Mouse (Mus musculus): ENCODE measurements around the gene Ptchd1. TPM values are rescaled to one million over a fixed set of nuclear protein-coding genes. Genes with fewer than 3 reads are reported as not detected.

The Ptchd1 gene
- polyA plus RNA-seq, 1 experiment, result 0.22 TPM

DNA sequence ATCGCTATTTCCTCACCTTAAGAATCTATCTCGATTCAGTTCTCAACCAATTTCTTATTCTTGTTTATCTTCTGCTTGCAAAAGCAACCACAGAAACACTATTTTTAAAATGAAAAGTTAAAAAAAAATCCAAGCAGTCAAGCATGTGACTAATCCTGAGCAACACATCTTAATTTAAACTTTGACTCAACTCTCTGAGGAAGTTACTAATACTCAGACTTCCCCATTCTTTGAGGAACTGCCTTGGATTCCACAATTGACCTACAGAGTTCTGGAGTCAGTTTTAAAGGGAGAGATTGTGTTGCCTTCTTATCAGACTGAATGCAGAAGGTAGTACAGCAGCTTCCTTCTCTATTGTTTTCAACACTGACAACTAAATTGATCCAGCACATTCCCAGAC, 39.0 kb downstream of the Ptchd1 start:
- DNase-seq, result peak; percentile 1
- WGBS, result 71% methylated on average over 2 of the region's 2 CpGs

DNA sequence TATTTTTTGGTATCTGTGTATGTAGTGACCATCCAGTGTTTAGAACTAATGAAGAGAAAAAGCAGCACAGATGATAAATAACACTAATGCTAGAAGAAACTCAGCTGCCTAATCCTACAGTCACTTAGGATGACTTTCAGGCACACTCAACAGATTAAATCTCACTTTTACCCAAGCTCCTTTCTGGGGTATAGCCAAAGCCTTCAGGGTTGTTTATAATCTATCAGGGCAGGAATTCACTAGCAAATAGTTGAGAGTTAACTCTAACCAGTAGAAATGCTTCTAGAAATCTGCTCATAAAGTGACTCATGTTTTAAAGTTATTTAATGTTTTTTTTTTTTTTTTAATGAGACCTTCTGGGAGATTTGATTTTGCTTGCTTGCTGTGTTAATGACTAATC, 43.8 kb downstream of the Ptchd1 start:
- no peak for TF ChIP-seq POLR2A (IDR thresholded peaks at IDR 0.05; ENCODE audit: low read depth, low read length)
- no peak for TF ChIP-seq CTCF (conservative IDR thresholded peaks at IDR 0.05; ENCODE audit: insufficient read depth, insufficient read length, low read depth, low read length)
- no peak overlapping the region for H3K4me3 ChIP-seq (ENCODE audit: insufficient read depth, low read depth, low read length)
- H3K27ac ChIP-seq (ENCODE audit: insufficient read depth, low read depth, low read length), result no peak overlapping the region
- no peaks in the 10 kb centered on the region for H3K4me1 ChIP-seq (ENCODE audit: control insufficient read depth, insufficient read depth, low read length)
- no peaks in the 10 kb centered on the region for H3K36me3 ChIP-seq (ENCODE audit: control insufficient read depth, insufficient read depth, low read length)
- no peaks in the 10 kb centered on the region for H3K27me3 ChIP-seq (replicated peaks; ENCODE audit: control insufficient read depth, insufficient read depth, low read length)
- no peak for DNase-seq

More for the DNA sequence above, 39.0 kb downstream of the Ptchd1 start:
- no peak overlapping the region for H3K27ac ChIP-seq (ENCODE audit: insufficient read depth, low read depth, low read length)
- H3K4me3 ChIP-seq (ENCODE audit: insufficient read depth, low read depth, low read length), result no peak overlapping the region
- H3K27me3 ChIP-seq (replicated peaks; ENCODE audit: control insufficient read depth, insufficient read depth, low read length), result no peaks in the 10 kb centered on the region
- TF ChIP-seq POLR2A (IDR thresholded peaks at IDR 0.05; ENCODE audit: low read depth, low read length), result no peak
- TF ChIP-seq CTCF (conservative IDR thresholded peaks at IDR 0.05; ENCODE audit: insufficient read depth, insufficient read length, low read depth, low read length), result no peak
- no peaks in the 10 kb centered on the region for H3K4me1 ChIP-seq (ENCODE audit: control insufficient read depth, insufficient read depth, low read length)
- no peaks in the 10 kb centered on the region for H3K36me3 ChIP-seq (ENCODE audit: control insufficient read depth, insufficient read depth, low read length)

DNA sequence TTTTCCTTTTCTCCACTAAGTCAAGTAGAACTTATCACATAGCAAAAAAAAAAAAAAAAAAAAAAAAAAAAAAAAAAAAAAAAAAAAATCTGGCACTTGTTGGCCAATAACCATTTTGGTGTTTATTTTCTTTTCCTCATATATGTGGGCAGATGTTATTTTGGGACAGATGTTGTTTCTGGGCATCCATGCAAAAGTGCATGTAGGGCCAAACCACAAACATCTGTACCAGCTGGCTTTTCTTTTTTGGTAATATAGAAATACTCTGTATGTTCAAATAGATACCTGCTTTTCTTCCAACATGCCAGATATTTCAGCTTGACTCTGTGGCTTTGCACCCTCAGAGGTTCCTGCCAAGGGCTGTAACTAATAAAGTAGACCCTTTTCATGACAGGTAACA, 51.2 kb downstream of the Ptchd1 start:
- Histone ChIP-seq H3K27me3 (replicated peaks; ENCODE audit: control insufficient read depth, insufficient read depth, low read length) (no peaks in the 10 kb centered on the region), H3K36me3 (ENCODE audit: control insufficient read depth, insufficient read depth, low read length) (no peaks in the 10 kb centered on the region), H3K4me1 (ENCODE audit: control insufficient read depth, insufficient read depth, low read length) (no peaks in the 10 kb centered on the region), H3K27ac (ENCODE audit: insufficient read depth, low read depth, low read length) (no peak overlapping the region), H3K4me3 (ENCODE audit: insufficient read depth, low read depth, low read length) (no peak overlapping the region)
- DNase-seq, result no peak
- TF ChIP-seq CTCF (conservative IDR thresholded peaks at IDR 0.05; ENCODE audit: insufficient read depth, insufficient read length, low read depth, low read length) (no peak), POLR2A (IDR thresholded peaks at IDR 0.05; ENCODE audit: low read depth, low read length) (no peak)

DNA sequence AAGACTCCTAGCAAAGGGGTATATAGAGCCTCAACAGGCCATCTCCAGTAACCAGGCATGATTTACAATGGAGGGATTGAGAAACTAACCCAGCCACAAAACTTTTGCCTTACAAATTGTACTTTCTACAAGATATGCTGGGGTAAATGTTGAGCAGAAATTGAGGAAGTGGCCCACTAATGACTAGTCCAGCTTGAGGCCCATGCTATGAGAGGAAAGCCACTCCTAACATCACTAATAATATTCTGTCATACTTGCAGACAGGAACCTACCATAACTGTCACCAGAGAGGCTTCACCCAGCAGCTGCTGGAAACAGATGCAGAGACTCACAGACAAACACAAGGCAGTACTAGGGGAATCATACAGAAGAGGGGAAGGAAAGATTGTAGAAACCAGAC, 79.8 kb downstream of the Ptchd1 start:
- Histone ChIP-seq H3K27ac (ENCODE audit: insufficient read depth, low read depth, low read length) (no peak overlapping the region), H3K27me3 (replicated peaks; ENCODE audit: control insufficient read depth, insufficient read depth, low read length) (no peaks in the 10 kb centered on the region), H3K4me3 (ENCODE audit: insufficient read depth, low read depth, low read length) (no peak overlapping the region), H3K36me3 (ENCODE audit: control insufficient read depth, insufficient read depth, low read length) (no peaks in the 10 kb centered on the region), H3K4me1 (ENCODE audit: control insufficient read depth, insufficient read depth, low read length) (no peaks in the 10 kb centered on the region)
- TF ChIP-seq POLR2A (IDR thresholded peaks at IDR 0.05; ENCODE audit: low read depth, low read length) (no peak), CTCF (conservative IDR thresholded peaks at IDR 0.05; ENCODE audit: insufficient read depth, insufficient read length, low read depth, low read length) (no peak)
- no peak for DNase-seq

Other genes with a start within 250 kb of the Ptchd1 start
- gene Gm15155, start 927 bp upstream of the Ptchd1 start, polyA plus RNA-seq (2012; rRNA removed), result not detected in 2 replicates

Data from kidney, adult 2 months (tissue).